Mouse (Mus musculus): ENCODE results near the gene Tfr2. TPM values are rescaled to one million over a fixed set of nuclear protein-coding genes. Genes with fewer than 3 reads are reported as not detected.

The Tfr2 gene
- polyA plus RNA-seq, 1 experiment: not detected

GRCm38 (mm10) chr5:137597625-137598024 is 28.0 kb downstream of the Tfr2 start:
- no peak overlapping the region for H3K27ac ChIP-seq (ENCODE audit: insufficient read depth, low read depth, low read length)
- H3K4me3 ChIP-seq (ENCODE audit: insufficient read depth, low read length): no peak overlapping the region
- peaks cover 16% of the 10 kb centered on the region for H3K4me1 ChIP-seq (ENCODE audit: control insufficient read depth, insufficient read depth, low read length)
- TF ChIP-seq CTCF (IDR thresholded peaks at IDR 0.05; ENCODE audit: low read depth, low read length) (no peak), POLR2A (IDR thresholded peaks at IDR 0.05; ENCODE audit: borderline replicate concordance, low read depth, low read length) (no peak)

GRCm38 (mm10) chr5:137598100-137598826 is 28.6 kb downstream of the Tfr2 start:
- TF ChIP-seq POLR2A (IDR thresholded peaks at IDR 0.05; ENCODE audit: borderline replicate concordance, low read depth, low read length) (no peak), CTCF (IDR thresholded peaks at IDR 0.05; ENCODE audit: low read depth, low read length) (no peak)
- peaks cover 20% of the 10 kb centered on the region for H3K4me1 ChIP-seq (ENCODE audit: control insufficient read depth, insufficient read depth, low read length)
- no peak overlapping the region for H3K27ac ChIP-seq (ENCODE audit: insufficient read depth, low read depth, low read length)
- H3K4me3 ChIP-seq (ENCODE audit: insufficient read depth, low read length): peak overlapping the region; percentile 75; the same call in 1 of the 2 replicates

DNA sequence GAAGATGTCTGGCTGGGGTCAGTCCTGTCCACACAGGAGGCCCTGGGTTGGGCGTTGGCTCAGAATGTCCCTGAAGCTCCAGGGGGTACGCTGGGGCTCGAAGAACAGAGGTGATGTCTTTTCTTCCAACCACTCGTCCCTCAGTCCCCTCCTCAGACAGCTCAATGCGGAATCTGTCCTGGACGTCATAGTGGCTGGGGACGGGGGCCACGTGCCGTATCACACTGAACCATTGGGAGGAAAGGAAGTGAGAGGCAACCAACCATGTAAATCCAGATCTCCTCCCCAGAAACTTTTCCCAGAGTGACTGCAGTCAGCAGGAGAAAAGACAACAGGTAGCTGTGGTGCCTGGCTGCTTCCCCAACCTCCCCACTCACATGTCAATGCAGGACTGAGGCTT is 30.0 kb downstream of the Tfr2 start:
- peaks cover 24% of the 10 kb centered on the region for H3K4me1 ChIP-seq (ENCODE audit: control insufficient read depth, insufficient read depth, low read length)
- H3K4me3 ChIP-seq (ENCODE audit: insufficient read depth, low read length): peak overlapping the region; percentile 75
- H3K27ac ChIP-seq (ENCODE audit: insufficient read depth, low read depth, low read length): peak overlapping the region; percentile 32
- TF ChIP-seq POLR2A (IDR thresholded peaks at IDR 0.05; ENCODE audit: borderline replicate concordance, low read depth, low read length) (no peak), CTCF (IDR thresholded peaks at IDR 0.05; ENCODE audit: low read depth, low read length) (no peak)

DNA sequence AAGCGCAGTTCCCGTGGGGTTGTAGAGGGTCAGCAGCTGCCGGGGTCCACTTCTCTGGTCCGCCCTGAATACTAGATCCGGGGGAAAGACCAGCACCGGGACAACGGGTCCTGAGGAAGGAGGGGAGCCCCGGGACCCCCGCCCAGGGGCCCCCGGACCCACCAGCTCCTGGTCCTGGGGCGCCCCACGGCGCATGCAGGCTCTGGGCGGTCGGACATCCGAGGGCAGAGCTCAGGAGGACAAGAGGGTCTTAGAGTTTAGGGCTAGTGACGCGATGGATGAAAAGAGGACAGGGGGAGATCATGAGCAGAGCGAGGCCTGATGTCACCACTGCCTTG is 30.6 kb downstream of the Tfr2 start:
- Histone ChIP-seq H3K27ac (ENCODE audit: insufficient read depth, low read depth, low read length) (peak overlapping the region; percentile 32), H3K4me1 (ENCODE audit: control insufficient read depth, insufficient read depth, low read length) (peaks cover 27% of the 10 kb centered on the region), H3K4me3 (ENCODE audit: insufficient read depth, low read length) (peak overlapping the region; percentile 75)
- TF ChIP-seq POLR2A (IDR thresholded peaks at IDR 0.05; ENCODE audit: borderline replicate concordance, low read depth, low read length) (no peak), CTCF (IDR thresholded peaks at IDR 0.05; ENCODE audit: low read depth, low read length) (no peak)

GRCm38 (mm10) chr5:137600619-137601364 is 31.2 kb downstream of the Tfr2 start, which contains the start of gene Mospd3:
TSS of gene Mospd3 (minus strand) at chr5:137601058.
- H3K4me1 ChIP-seq (ENCODE audit: control insufficient read depth, insufficient read depth, low read length): peaks cover 27% of the 10 kb centered on the region

DNA sequence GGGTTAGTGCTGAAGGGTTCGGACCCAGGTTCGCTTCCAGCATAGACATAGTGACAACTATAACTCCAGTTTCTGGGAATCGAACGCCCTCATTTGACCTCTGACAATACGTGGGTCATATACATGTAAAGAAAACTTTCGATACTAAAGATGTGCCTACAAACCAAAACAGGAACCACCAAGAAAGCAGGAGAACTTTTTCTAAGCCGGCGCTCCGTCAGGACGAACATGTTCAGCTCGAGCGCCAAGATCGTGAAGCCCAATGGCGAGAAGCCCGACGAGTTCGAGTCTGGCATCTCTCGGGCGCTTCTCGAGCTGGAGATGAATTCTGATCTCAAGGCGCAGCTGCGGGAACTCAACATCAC is 31.7 kb downstream of the Tfr2 start:
- H3K4me3 ChIP-seq (ENCODE audit: insufficient read depth, low read length): peak overlapping the region; percentile 64
- peaks cover 27% of the 10 kb centered on the region for H3K4me1 ChIP-seq (ENCODE audit: control insufficient read depth, insufficient read depth, low read length)
- TF ChIP-seq CTCF (IDR thresholded peaks at IDR 0.05; ENCODE audit: low read depth, low read length): no peak
- no peak for TF ChIP-seq POLR2A (IDR thresholded peaks at IDR 0.05; ENCODE audit: borderline replicate concordance, low read depth, low read length)
- peak overlapping the region; percentile 63 for H3K27ac ChIP-seq (ENCODE audit: insufficient read depth, low read depth, low read length)

More at GRCm38 (mm10) chr5:137600619-137601364, 31.2 kb downstream of the Tfr2 start, which contains the start of gene Mospd3:
- TF ChIP-seq POLR2A (IDR thresholded peaks at IDR 0.05; ENCODE audit: borderline replicate concordance, low read depth, low read length) (no peak), CTCF (IDR thresholded peaks at IDR 0.05; ENCODE audit: low read depth, low read length) (no peak)
- Histone ChIP-seq H3K27ac (ENCODE audit: insufficient read depth, low read depth, low read length) (peak within 1 kb of the TSS; percentile 85), H3K4me3 (ENCODE audit: insufficient read depth, low read length) (peak within 1 kb of the TSS; percentile 75)

GRCm38 (mm10) chr5:137607860-137608653 is 38.4 kb downstream of the Tfr2 start:
- Histone ChIP-seq H3K27ac (ENCODE audit: insufficient read depth, low read depth, low read length) (no peak overlapping the region), H3K4me3 (ENCODE audit: insufficient read depth, low read length) (no peak overlapping the region), H3K4me1 (ENCODE audit: control insufficient read depth, insufficient read depth, low read length) (peaks cover 15% of the 10 kb centered on the region)
- TF ChIP-seq CTCF (IDR thresholded peaks at IDR 0.05; ENCODE audit: low read depth, low read length) (no peak), POLR2A (IDR thresholded peaks at IDR 0.05; ENCODE audit: borderline replicate concordance, low read depth, low read length) (no peak)

DNA sequence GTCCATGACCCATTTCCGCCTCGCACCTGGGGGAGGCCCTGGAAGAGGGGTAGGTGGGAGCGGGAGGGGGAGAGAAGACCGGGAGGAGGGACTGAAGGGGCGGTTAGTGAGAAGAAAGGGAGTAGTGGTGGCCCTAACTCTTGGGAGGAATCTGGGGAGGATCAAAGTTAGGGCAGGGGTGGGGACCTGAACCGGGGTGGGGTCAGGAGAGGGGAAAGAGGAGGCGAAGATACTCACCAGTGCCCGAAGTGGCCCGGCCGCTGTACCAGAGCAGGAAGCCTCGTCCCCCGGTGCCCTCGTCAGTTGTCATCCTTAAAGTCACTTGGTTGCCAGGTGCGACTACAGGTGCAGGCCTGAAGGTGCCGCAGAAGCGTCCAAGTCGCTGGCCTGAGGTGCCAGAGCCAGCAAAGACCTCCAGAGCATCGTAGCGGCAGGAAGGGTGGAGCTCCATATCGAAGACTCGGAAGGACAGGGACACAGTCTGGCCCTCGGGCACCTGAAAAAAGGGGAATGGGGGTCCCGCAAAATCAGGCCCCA is 39.1 kb downstream of the Tfr2 start:
- Histone ChIP-seq H3K4me1 (ENCODE audit: control insufficient read depth, insufficient read depth, low read length) (peaks cover 12% of the 10 kb centered on the region), H3K27ac (ENCODE audit: insufficient read depth, low read depth, low read length) (no peak overlapping the region), H3K4me3 (ENCODE audit: insufficient read depth, low read length) (no peak overlapping the region)
- TF ChIP-seq CTCF (IDR thresholded peaks at IDR 0.05; ENCODE audit: low read depth, low read length) (no peak), POLR2A (IDR thresholded peaks at IDR 0.05; ENCODE audit: borderline replicate concordance, low read depth, low read length) (no peak)

DNA sequence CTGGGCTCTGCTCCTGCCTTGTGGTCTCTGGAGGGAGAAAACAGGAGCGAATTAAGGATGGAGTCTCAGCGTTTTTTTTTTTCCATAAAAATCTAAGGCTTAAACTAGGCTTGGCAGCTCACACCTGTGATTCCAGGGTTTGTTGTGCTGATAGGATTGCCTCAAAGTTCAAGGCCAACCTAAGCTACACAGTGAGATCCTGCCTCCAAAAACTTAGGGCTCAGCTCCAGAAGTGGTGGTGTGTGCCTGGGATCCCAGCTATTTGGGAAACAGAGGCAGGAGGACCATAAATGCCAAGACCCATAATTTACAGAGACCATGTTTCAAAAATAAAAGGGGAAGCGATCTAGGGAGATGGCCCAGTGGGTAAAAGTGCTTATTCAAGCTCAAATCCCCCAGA is 39.7 kb downstream of the Tfr2 start:
- H3K4me3 ChIP-seq (ENCODE audit: insufficient read depth, low read length): no peak overlapping the region
- H3K4me1 ChIP-seq (ENCODE audit: control insufficient read depth, insufficient read depth, low read length): peaks cover 9% of the 10 kb centered on the region
- TF ChIP-seq POLR2A (IDR thresholded peaks at IDR 0.05; ENCODE audit: borderline replicate concordance, low read depth, low read length) (no peak), CTCF (IDR thresholded peaks at IDR 0.05; ENCODE audit: low read depth, low read length) (no peak)
- no peak overlapping the region for H3K27ac ChIP-seq (ENCODE audit: insufficient read depth, low read depth, low read length)
